Mouse (Mus musculus): ENCODE data around the gene Oaz3.

Gene Oaz3

DNA sequence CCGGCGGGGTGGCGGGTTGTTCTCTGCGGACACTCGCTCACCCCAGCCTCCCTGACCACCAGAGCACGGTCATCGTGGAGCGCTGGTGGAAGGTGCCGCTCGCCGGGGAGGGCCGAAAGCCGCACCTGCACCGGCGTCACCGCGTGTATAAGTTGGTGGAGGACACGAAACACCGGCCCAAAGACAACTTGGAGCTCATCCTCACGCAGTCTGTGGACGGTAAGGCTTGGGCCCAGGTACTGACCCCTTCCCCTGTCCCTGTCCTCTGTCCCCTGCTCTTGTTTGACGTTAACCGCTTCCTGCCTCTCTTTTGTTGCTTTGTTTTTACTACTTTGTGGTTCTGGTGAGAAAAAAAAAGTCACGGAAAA, at the start of gene Oaz3:
TSS of gene Oaz3 (minus strand) at position 319 of the 368 bp plus-strand sequence.
- in situ Hi-C loops (cut with MseI, MboI), result no loop called here

- in situ Hi-C loops (cut with MseI, MboI), result no loop called here
Measured at GRCm38 (mm10) chr3:94487581-94487980, 43.9 kb upstream of the Oaz3 start.

- in situ Hi-C loops (cut with MseI, MboI), result no loop called here
Measured at GRCm38 (mm10) chr3:94485922-94486321, 42.2 kb upstream of the Oaz3 start.

DNA sequence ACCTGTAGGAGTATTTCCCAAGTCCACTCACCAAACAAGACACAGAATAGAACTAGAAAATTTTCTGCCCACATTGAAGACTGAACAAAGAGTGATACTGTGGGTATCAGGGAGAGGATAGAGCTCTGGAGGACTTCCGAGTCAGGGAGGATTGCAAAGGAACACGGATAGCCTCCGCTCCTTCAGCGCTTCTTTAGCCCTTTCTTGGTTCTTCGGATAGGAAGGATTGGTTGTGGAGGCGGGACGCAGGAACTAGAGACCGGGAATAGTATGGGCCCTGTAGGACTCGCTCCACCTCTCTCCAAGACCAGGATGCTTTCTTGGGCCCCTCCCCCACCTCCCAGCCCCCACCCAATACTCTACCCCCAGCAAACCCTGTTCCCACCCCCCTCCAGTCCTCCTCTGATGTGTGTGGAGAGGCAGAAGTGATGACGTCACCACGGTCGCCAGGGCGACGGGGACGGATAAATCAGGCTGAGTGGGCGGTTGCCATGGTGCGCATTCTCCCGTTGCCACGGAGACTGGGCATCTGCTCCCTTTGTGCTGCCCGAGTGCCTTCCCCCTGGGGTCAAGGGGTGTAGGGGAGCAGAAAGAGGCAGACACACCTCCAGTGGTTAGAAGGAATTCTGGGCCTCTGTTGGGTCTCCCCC, 40.2 kb upstream of the Oaz3 start:
- in situ Hi-C loops (cut with MseI, MboI), result no loop called here

DNA sequence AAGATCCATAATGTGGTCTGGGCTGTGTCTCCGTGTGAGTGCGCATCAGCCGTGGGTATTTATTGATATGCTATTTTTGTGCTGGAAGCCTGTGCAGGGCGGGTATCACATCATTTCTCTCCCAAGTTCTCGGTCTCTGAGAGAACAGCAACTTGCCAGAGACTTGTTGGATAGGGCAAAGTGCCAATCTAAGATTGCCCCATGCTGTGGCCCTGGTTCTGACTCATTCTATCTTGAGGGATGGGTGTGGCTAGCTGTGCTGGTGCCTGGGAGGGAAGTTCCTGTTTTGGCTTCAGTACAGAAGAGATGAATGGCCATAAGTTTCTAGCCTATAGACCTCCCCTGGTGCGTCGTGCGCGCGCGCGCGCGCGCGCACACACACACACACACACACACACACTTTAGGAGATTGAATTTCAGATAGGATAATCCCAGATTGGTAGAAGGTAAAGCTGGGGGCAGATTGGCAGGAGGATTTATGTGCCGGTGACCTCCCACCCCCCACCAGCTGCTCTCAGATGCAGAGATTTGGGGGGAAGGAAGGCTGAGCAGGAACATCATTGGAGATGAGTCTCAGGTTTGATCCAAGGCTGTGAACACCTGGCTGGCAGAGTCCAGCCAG, 39.2 kb upstream of the Oaz3 start:
- in situ Hi-C loops (cut with MseI, MboI), result no loop called here

DNA sequence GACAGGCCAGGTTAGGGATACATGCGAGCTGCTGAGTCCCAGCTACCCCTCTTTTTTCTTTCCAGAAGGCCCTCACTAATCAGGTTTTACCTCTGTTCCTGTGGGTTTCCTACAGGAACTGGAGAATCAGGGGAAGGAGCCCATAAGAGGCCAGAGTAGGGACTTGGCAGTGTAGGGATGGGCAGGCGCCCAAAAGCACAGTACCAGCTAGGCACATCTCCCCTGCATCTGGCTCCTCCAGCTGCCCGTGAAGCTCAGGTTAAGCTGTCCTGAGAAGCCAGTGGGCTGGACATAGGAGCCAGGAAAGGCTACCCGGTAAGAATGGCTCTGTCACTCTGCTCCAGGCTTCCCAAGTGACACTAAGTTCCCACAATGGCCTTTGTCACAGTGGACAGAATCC, 37.7 kb upstream of the Oaz3 start:
- in situ Hi-C loops (cut with MseI, MboI), result no loop called here

- in situ Hi-C loops (cut with MseI, MboI), result no loop called here
Measured at GRCm38 (mm10) chr3:94480291-94480884, 36.7 kb upstream of the Oaz3 start, which contains the start of gene Riiad1. Riiad1 (minus strand) TSS chr3:94480341.

GRCm38 (mm10) chr3:94479564-94479963, 35.8 kb upstream of the Oaz3 start:
- in situ Hi-C loops (cut with MseI, MboI), result no loop called here

DNA sequence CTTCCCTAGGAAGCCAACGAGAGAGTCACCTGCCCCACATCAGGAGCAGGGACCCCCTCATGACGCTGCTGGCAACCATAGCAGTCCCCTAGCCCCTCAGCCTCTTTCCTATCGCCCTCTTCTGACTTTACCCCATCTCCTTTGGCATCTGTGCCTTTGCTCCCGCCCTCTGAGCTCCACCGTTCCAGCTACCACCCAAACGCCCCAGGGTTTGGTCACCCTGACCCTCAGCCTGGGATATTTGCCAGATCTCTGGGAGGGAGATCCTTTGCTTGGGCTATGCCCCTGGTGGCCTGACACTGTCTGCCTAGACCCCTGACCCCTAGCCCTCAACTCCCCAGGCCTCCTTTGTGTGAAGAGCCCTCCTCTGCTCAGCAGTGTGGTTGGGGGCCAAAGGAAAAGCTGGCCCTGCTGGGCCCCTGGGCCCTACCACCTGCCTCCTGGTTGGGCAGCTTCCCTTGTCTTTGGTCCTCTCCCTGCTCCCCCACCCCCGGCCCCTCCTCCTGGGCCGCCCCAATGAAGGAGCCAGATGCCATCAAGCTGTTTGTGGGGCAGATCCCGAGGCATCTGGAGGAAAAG, 35.0 kb upstream of the Oaz3 start:
- in situ Hi-C loops (cut with MseI, MboI), result no loop called here

DNA sequence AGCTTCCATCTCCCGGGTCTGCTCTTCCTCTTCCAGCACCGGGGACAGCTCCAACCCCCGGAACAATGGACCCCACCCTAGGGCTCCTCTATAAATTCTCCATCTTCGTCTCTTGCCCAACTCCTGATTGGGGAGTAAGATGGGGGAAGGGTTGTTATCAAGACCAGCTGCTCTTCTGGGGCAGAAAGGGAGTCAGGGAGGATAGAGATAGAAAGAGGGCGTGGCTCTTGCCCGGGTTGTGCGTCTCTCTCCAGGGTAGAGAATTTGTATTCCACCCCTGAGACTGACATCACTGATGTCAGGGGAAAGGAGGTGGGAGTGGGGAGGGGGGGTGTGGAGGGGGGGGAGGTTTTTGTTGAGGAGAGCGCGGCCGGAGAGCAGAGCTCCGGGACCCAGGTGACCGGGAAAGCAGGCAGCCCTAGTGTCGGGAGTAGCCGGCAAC, 34.3 kb upstream of the Oaz3 start, which contains the start of gene Celf3:
TSS of gene Celf3 (plus strand) at position 315 of the 442 bp plus-strand sequence.
- in situ Hi-C loops (cut with MseI, MboI), result no loop called here

GRCm38 (mm10) chr3:94477444-94477843, 33.7 kb upstream of the Oaz3 start:
- in situ Hi-C loops (cut with MseI, MboI), result no loop called here

- in situ Hi-C loops (cut with MseI, MboI), result no loop called here
Measured at GRCm38 (mm10) chr3:94476301-94477035, 32.8 kb upstream of the Oaz3 start.

DNA sequence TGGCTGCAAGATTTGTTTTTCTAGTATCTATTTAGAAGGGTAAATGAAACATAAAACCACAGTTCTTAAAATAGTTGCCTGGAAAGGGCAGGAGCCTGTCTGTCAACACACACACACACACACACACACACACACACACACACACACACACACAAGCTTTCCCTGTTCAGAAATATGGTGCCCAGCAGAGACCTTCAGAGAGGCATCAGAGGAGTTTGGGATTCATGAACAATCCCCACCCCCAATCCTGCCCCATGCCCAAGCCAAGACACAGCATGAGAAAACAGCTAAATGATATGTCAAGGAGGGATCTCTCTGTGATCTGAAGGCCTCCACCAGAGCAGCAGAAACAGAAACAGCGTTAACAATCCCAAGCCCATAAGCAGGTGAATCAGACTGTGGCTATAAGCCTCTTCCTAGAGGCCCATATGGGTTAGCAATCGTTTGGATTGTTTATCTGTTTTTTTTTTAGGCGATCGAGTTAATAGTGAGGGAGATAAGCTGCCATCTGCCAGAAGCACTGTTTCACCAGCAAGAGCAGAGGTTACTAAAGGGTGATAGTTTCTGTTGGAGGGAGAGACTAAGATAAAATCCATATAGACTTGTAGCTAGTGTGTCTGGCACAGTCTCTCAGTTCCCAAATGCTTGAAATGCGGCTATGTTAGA, 30.0 kb upstream of the Oaz3 start:
- in situ Hi-C loops (cut with MseI, MboI), result no loop called here

GRCm38 (mm10) chr3:94473115-94473505, 29.4 kb upstream of the Oaz3 start:
- in situ Hi-C loops (cut with MseI, MboI), result no loop called here

GRCm38 (mm10) chr3:94472447-94473114, 28.9 kb upstream of the Oaz3 start:
- in situ Hi-C loops (cut with MseI, MboI), result no loop called here

DNA sequence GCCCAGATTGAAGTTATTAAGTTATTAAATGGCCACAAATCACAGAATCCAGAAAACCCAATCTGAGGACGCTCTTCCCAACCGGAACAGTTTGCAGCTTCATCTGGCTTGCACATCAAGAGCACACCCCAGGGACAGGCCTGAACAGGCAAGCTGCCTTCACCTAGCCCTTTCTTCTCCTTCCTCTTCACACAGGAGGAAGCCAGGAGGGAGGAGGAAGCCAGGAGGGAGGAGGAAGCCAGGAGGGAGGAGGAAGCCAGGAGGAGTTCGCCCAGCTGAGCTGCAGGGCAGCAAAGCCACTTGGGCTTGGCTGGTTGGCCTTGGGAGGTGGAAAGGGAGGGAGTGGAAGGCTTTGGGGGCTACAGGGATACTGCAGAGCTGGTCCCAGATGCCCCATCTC, 25.2 kb upstream of the Oaz3 start:
- in situ Hi-C loops (cut with MseI, MboI), result no loop called here

- in situ Hi-C loops (cut with MseI, MboI), result no loop called here
Measured at GRCm38 (mm10) chr3:94465632-94466430, 22.1 kb upstream of the Oaz3 start.

GRCm38 (mm10) chr3:94463926-94464578, 20.3 kb upstream of the Oaz3 start:
- in situ Hi-C loops (cut with MseI, MboI), result loop anchor here in 1 of 2 experiments (5.0 kb wide), 1 partner anchor 33 kb away; no protein-coding TSS in a partner anchor

- in situ Hi-C loops (cut with MseI, MboI), result loop anchor here (5.0 kb wide), 2 partner anchors 37 to 52 kb away; no protein-coding TSS in a partner anchor
Measured at GRCm38 (mm10) chr3:94459834-94460233, 16.1 kb upstream of the Oaz3 start.
